Mouse (Mus musculus): ENCODE measurements around the gene Wfdc21. TPM values are rescaled to one million over a fixed set of nuclear protein-coding genes. Genes with fewer than 3 reads are reported as not detected.

The Wfdc21 gene
- polyA plus RNA-seq, 1 experiment from 2014 or later: not detected

GRCm38 (mm10) chr11:83772341-83772740 is 25.6 kb downstream of the Wfdc21 start:
- H3K36me3 ChIP-seq: peaks cover 97% of the 10 kb centered on the region
- H3K9me3 ChIP-seq: no peaks in the 10 kb centered on the region
- no peaks in the 10 kb centered on the region for H3K27me3 ChIP-seq (ENCODE audit: insufficient read depth, poor library complexity, severe bottlenecking)
- no peak overlapping the region for H3K27ac ChIP-seq
- 86% methylated on average over 6 of the region's 6 CpGs for WGBS
- H3K4me3 ChIP-seq: no peak overlapping the region
- H3K4me1 ChIP-seq: no peaks in the 10 kb centered on the region
- peak; percentile 73 for DNase-seq (ENCODE audit: low spot score)

DNA sequence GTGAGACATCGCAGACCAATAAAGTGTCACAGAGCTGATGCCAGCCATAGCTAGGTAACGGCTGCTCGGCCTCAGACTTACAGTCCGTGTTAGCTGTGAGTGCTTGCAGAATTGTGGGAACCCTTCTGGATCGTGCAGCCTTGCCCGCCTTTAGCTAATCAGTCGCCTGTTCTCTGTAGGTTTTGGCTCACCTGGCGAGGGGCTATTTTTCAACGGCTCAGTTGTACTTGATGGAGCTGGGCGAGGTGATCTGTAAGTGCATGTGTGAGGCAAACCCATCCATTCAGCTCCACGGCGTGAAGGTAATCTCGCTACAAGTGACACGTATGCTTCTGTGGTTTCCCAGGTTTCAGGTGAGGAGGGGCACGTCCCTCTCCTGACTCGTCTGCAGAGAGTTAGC is 27.0 kb downstream of the Wfdc21 start:
- Histone ChIP-seq H3K4me1 (no peaks in the 10 kb centered on the region), H3K27ac (no peak overlapping the region), H3K27me3 (ENCODE audit: insufficient read depth, poor library complexity, severe bottlenecking) (no peaks in the 10 kb centered on the region), H3K36me3 (peaks cover 90% of the 10 kb centered on the region), H3K9me3 (no peaks in the 10 kb centered on the region), H3K4me3 (no peak overlapping the region)
- WGBS: 92% methylated on average over 16 of the region's 16 CpGs
- DNase-seq (ENCODE audit: low spot score): peak; percentile 76

DNA sequence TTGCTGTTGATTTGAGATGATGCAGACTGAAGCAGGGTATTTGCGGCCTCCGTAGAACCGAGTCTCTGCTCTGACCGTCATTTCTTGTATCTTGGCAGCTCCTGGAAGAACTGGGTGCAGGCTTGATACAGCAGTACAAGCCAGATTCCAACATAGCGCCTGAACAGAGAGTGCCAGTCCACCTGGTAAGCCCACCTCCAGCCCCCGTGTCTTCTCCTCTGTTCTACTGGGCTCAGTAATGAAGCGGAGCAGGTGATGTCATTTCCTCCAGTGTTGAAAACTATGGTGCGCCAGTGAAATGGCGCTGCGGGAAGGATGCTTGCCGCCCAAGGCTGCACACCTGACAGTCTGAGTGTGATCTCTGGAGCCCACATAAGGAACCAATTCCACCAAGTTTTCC is 27.6 kb downstream of the Wfdc21 start:
- peak; percentile 62 for DNase-seq (ENCODE audit: low spot score)
- Histone ChIP-seq H3K4me1 (no peaks in the 10 kb centered on the region), H3K4me3 (no peak overlapping the region), H3K9me3 (no peaks in the 10 kb centered on the region), H3K27me3 (ENCODE audit: insufficient read depth, poor library complexity, severe bottlenecking) (no peaks in the 10 kb centered on the region), H3K36me3 (peaks cover 90% of the 10 kb centered on the region), H3K27ac (no peak overlapping the region)
- 92% methylated on average over 11 of the region's 11 CpGs for WGBS

GRCm38 (mm10) chr11:83776798-83777197 is 30.1 kb downstream of the Wfdc21 start:
- H3K27me3 ChIP-seq (ENCODE audit: insufficient read depth, poor library complexity, severe bottlenecking): no peaks in the 10 kb centered on the region
- H3K9me3 ChIP-seq: no peaks in the 10 kb centered on the region
- WGBS: 94% methylated on average over 8 of the region's 8 CpGs
- no peak overlapping the region for H3K27ac ChIP-seq
- H3K4me3 ChIP-seq: no peak overlapping the region
- peaks cover 93% of the 10 kb centered on the region for H3K36me3 ChIP-seq
- no peaks in the 10 kb centered on the region for H3K4me1 ChIP-seq
- no peak for DNase-seq (ENCODE audit: low spot score)

DNA sequence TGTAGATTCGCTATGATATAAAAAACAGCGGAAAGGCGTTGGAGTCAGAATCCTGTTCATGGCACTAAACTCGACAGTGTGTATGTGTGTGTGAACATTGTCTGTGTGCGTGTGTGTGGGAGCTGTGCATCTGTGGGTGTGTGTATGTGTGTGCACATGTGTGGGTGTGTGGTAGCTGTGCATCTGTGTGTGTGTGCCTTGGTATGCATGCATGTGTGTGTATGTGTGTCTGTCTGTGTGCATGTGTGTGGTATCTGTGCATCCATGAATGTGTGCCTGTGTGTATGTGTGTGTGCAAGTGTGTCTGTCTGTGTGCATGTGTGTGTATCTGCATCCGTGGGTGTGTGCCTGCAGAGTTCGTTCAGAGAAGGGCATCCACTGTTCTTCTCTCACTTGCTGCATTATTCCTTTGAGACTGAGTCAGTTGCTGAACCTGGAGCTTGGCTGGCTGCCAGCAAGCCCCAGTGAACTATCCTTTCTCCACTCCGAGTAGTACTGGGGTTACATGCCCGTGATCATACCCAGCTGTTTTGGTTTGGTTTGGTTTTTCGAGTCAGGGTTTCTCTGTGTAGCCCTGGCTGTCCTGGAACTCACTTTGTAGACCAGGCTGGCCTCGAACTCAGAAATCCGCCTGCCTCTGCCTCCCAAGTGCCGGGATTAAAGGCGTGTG is 37.3 kb downstream of the Wfdc21 start:
- Histone ChIP-seq H3K36me3 (peaks cover 36% of the 10 kb centered on the region), H3K9me3 (no peaks in the 10 kb centered on the region), H3K27ac (no peak overlapping the region), H3K27me3 (ENCODE audit: insufficient read depth, poor library complexity, severe bottlenecking) (no peaks in the 10 kb centered on the region), H3K4me1 (no peaks in the 10 kb centered on the region; the same call in 1 of the 2 replicates), H3K4me3 (no peak overlapping the region)
- 87% methylated on average over 14 of the region's 14 CpGs for WGBS
- DNase-seq (ENCODE audit: low spot score): no peak

DNA sequence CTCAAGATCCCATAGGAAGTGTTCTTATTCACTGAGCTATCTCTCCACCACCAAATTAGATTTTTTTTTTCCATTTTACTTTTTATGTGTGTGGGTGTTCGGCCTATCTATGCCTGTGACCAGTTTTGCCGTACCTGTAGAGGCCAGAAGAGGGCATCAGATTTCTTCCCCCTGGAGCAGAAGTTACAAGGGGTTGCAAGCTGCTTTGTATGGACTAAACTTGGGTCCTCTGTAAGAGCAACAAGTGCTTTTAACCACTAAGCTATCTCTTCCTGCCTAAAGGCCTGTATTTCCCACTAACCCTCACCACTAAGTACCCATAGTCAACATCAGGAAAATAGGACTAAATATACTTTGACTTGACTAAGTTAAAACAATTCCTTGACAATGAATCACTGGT is 37.9 kb downstream of the Wfdc21 start:
- Histone ChIP-seq H3K27ac (no peak overlapping the region), H3K4me3 (no peak overlapping the region), H3K36me3 (peaks cover 30% of the 10 kb centered on the region), H3K27me3 (ENCODE audit: insufficient read depth, poor library complexity, severe bottlenecking) (no peaks in the 10 kb centered on the region), H3K4me1 (no peaks in the 10 kb centered on the region; the same call in 1 of the 2 replicates), H3K9me3 (no peaks in the 10 kb centered on the region)
- 95% methylated on average over 2 of the region's 2 CpGs for WGBS
- DNase-seq (ENCODE audit: low spot score): no peak

DNA sequence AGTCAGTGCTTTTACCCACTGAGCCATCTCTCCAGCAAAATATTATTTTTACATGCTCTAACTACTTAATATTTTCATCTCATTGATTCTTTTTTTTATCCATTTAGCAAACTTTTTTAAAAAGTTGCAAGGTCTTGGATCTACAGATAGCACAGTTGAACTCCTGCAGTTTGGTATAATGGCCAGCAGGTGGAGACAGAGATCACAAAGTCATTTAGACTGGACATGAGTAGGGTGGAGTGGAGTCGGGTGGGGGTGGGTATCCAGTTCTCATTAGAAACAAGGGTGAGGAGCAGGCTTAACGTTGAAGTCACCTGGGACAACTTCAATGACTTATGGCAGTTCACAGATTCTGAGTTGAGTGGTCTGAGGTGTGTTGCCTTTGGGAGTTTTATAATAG is 38.6 kb downstream of the Wfdc21 start:
- H3K27me3 ChIP-seq (ENCODE audit: insufficient read depth, poor library complexity, severe bottlenecking): peaks cover 4% of the 10 kb centered on the region; the same call in 1 of the 2 replicates
- no peaks in the 10 kb centered on the region for H3K9me3 ChIP-seq
- WGBS: 11% methylated on average over 2 of the region's 2 CpGs

GRCm38 (mm10) chr11:83786835-83787234 is 40.1 kb downstream of the Wfdc21 start:
- DNase-seq (ENCODE audit: low spot score): no peak
- 66% methylated on average over 4 of the region's 4 CpGs for WGBS
- H3K4me3 ChIP-seq: no peak overlapping the region
- peaks cover 4% of the 10 kb centered on the region; the same call in 1 of the 2 replicates for H3K27me3 ChIP-seq (ENCODE audit: insufficient read depth, poor library complexity, severe bottlenecking)
- H3K9me3 ChIP-seq: no peaks in the 10 kb centered on the region
- H3K4me1 ChIP-seq: no peaks in the 10 kb centered on the region; the same call in 1 of the 2 replicates
- peaks cover 8% of the 10 kb centered on the region for H3K36me3 ChIP-seq
- no peak overlapping the region for H3K27ac ChIP-seq

More for the DNA sequence above, 38.6 kb downstream of the Wfdc21 start:
- peaks cover 23% of the 10 kb centered on the region for H3K36me3 ChIP-seq
- DNase-seq (ENCODE audit: low spot score): no peak
- no peak overlapping the region for H3K27ac ChIP-seq
- no peak overlapping the region for H3K4me3 ChIP-seq
- H3K4me1 ChIP-seq: no peaks in the 10 kb centered on the region; the same call in 1 of the 2 replicates

DNA sequence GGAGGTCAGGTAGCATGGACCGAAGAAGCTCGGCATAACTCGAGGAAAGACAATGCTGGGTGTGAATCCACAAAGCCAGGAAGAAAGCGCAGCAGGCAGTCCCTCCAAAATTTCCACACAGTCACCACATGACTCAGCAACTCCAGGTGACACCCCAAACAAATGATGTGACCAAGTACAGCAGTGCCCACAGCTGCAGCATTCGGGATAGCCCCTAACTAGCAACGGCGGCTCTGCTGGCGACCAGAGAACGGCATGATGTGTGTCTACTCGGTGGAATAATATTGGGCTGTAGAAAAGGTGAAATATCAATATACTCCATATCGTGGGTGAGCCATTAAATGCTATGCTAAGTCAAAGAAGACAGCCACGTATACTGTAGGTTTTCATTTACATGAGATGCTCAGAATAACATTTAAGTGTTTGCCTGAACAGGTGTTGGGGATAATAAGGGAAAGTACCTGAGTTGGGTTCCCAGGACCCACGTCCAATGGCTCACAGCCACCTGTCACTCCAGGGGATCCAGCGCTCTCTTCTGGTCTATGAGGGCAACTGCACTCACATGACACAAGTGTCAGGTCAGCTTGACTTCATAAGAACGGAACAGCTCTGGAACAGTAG is 40.8 kb downstream of the Wfdc21 start:
- WGBS: 76% methylated on average over 15 of the region's 15 CpGs
- Histone ChIP-seq H3K27ac (no peak overlapping the region), H3K36me3 (peaks cover 5% of the 10 kb centered on the region; the same call in 1 of the 2 replicates), H3K4me1 (no peaks in the 10 kb centered on the region; the same call in 1 of the 2 replicates), H3K27me3 (ENCODE audit: insufficient read depth, poor library complexity, severe bottlenecking) (peaks cover 4% of the 10 kb centered on the region; the same call in 1 of the 2 replicates), H3K4me3 (no peak overlapping the region), H3K9me3 (no peaks in the 10 kb centered on the region)
- no peak for DNase-seq (ENCODE audit: low spot score)

- H3K4me3 ChIP-seq: no peak overlapping the region
- WGBS: 71% methylated on average over 8 of the region's 8 CpGs
- no peaks in the 10 kb centered on the region; the same call in 1 of the 2 replicates for H3K4me1 ChIP-seq
Observed at GRCm38 (mm10) chr11:83788331-83788730, 41.6 kb downstream of the Wfdc21 start.

DNA sequence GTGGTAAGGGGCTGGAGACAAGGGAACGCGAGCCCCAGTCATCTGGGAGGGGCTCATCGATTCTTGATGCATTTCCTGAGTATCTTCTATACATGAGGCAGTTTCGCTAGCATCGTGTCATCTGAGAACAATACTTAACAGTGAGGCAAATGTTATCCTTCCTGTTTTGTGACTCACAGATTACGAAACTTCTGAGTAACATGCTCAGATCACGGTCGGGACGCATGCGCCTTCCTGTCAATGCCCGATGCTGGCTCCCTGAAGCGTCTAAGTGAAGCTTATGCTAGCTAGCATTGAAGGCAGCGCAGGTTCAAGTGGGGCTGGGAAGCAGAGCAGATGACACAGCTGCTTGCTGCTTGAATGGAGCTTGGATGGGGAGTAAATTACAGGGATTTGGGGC is 42.5 kb downstream of the Wfdc21 start:
- no peak overlapping the region for H3K27ac ChIP-seq
- H3K4me1 ChIP-seq: no peaks in the 10 kb centered on the region; the same call in 1 of the 2 replicates
- no peaks in the 10 kb centered on the region for H3K9me3 ChIP-seq
- H3K27me3 ChIP-seq (ENCODE audit: insufficient read depth, poor library complexity, severe bottlenecking): peaks cover 4% of the 10 kb centered on the region; the same call in 1 of the 2 replicates
- no peaks in the 10 kb centered on the region for H3K36me3 ChIP-seq
- no peak overlapping the region for H3K4me3 ChIP-seq
- DNase-seq (ENCODE audit: low spot score): no peak
- WGBS: 56% methylated on average over 13 of the region's 13 CpGs

More at GRCm38 (mm10) chr11:83788331-83788730, 41.6 kb downstream of the Wfdc21 start:
- H3K9me3 ChIP-seq: no peaks in the 10 kb centered on the region
- no peak for DNase-seq (ENCODE audit: low spot score)
- peaks cover 4% of the 10 kb centered on the region; the same call in 1 of the 2 replicates for H3K27me3 ChIP-seq (ENCODE audit: insufficient read depth, poor library complexity, severe bottlenecking)
- H3K36me3 ChIP-seq: no peaks in the 10 kb centered on the region
- no peak overlapping the region for H3K27ac ChIP-seq

GRCm38 (mm10) chr11:83791133-83791532 is 44.4 kb downstream of the Wfdc21 start:
- H3K36me3 ChIP-seq: no peaks in the 10 kb centered on the region
- 45% methylated on average over 4 of the region's 4 CpGs for WGBS

DNA sequence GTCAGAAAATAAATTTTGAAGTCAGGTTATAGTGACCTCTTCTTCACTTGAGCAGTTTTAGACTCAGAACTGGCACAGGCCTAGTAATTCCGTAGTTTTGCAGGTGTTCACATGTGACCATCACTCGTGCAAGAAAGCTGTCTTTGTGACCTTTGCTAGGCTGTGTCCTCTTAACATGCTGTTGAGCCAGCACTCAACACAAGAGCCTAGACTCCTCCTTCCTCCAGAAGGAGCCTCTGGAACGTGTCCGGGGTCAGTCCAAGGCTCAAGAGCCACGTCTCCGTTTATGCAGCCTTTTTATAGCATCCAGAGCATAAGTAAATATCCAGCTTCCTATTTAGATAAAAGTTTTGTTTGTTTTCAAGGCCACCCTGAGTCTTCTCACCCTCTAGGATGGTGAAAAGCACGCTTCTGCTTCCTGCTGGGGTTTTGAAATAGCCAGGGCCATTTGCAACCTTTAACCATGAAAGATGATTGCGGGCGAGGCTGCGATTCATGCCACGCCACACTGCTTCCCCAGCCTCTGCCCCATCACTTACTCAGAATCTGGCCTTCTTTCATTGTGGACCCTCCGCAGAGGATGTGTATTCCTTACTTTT is 45.7 kb downstream of the Wfdc21 start:
- Histone ChIP-seq H3K4me1 (no peaks in the 10 kb centered on the region; the same call in 1 of the 2 replicates), H3K9me3 (no peaks in the 10 kb centered on the region), H3K27ac (no peak overlapping the region), H3K27me3 (ENCODE audit: insufficient read depth, poor library complexity, severe bottlenecking) (peaks cover 28% of the 10 kb centered on the region; the same call in 1 of the 2 replicates), H3K36me3 (no peaks in the 10 kb centered on the region), H3K4me3 (no peak overlapping the region)
- no peak for DNase-seq (ENCODE audit: low spot score)
- 65% methylated on average over 12 of the region's 12 CpGs for WGBS

More at GRCm38 (mm10) chr11:83791133-83791532, 44.4 kb downstream of the Wfdc21 start:
- DNase-seq (ENCODE audit: low spot score): no peak
- H3K27ac ChIP-seq: no peak overlapping the region
- H3K27me3 ChIP-seq (ENCODE audit: insufficient read depth, poor library complexity, severe bottlenecking): peaks cover 17% of the 10 kb centered on the region; the same call in 1 of the 2 replicates
- H3K4me3 ChIP-seq: no peak overlapping the region
- no peaks in the 10 kb centered on the region for H3K9me3 ChIP-seq
- H3K4me1 ChIP-seq: no peaks in the 10 kb centered on the region; the same call in 1 of the 2 replicates

Measured in heart, embryonic 10.5 days (tissue).